Mouse (Mus musculus) liver, adult 2 months (tissue): ENCODE measurements around the gene Prm2.

Source experiments
- CTCF ChIP-seq: fragments of 200-500 bp; IDR thresholded peaks from 2 replicates; pipeline ENCODE4 v1.5.1; 2011; ENCODE audit warnings: low read depth, low read length, control low read depth
- POLR2A ChIP-seq: fragments of 200-500 bp; IDR thresholded peaks from 2 replicates; pipeline ENCODE4 v1.6.1; 2011; ENCODE audit warnings: low read length, control low read depth; ENCODE audit not compliant: insufficient read depth; ENCODE audit errors: extremely low read depth

GRCm38 (mm10) chr16:10762569-10763180 lies 33.3 kb downstream of the Prm2 start:
- TF ChIP-seq CTCF (no peak), POLR2A (no peak)
